Mouse (Mus musculus) stomach, postnatal 0 days (tissue): ENCODE data around the gene Usp54. TPM values are rescaled to one million over a fixed set of nuclear protein-coding genes. Genes with fewer than 3 reads are reported as not detected.

Experiments
- ATAC-seq: fragments of 200-750 bp; cut with Nextera tagmentation; 2 replicates; pipeline ENCODE4 v1.8.0; 2017; ENCODE audit not compliant: low FRiP score, low TSS enrichment
- DNase-seq: peaks from one replicate; pipeline ENCODE4 v3.0.0-alpha.2; 2016; ENCODE audit warnings: low spot score
- H3K27ac ChIP-seq: fragments of 300-500 bp; sonication (generic); replicated peaks from 2 replicates; pipeline ENCODE4 v1.5.1; 2014; ENCODE audit warnings: mild to moderate bottlenecking, control low read depth
- H3K27me3 ChIP-seq: fragments of 300-500 bp; sonication (generic); 2 replicates; pipeline ENCODE4 v1.6.1; 2014; ENCODE audit warnings: low read length; ENCODE audit not compliant: control insufficient read depth, insufficient read depth
- H3K36me3 ChIP-seq: fragments of 300-500 bp; sonication (generic); 2 replicates; pipeline ENCODE4 v1.6.1; 2014; ENCODE audit warnings: low read length, mixed read lengths; ENCODE audit not compliant: control insufficient read depth, insufficient read depth
- H3K4me1 ChIP-seq: fragments of 300-500 bp; sonication (generic); replicated peaks from 2 replicates; pipeline ENCODE4 v1.6.1; 2014; ENCODE audit warnings: antibody characterized with exemption; ENCODE audit not compliant: control insufficient read depth, insufficient read depth
- H3K4me2 ChIP-seq: fragments of 300-500 bp; sonication (generic); replicated peaks from 2 replicates; pipeline ENCODE4 v1.6.1; 2014; ENCODE audit warnings: low read depth, mild to moderate bottlenecking, control low read depth, moderate library complexity
- H3K4me3 ChIP-seq: fragments of 300-500 bp; sonication (generic); 2 replicates; pipeline ENCODE4 v1.5.1; 2014; ENCODE audit warnings: low read depth, low read length, control low read depth
- H3K9ac ChIP-seq: fragments of 300-500 bp; sonication (generic); 2 replicates; pipeline ENCODE4 v1.6.1; 2014; ENCODE audit warnings: mild to moderate bottlenecking, low read length, control low read depth, mixed read lengths
- H3K9me3 ChIP-seq: fragments of 300-500 bp; sonication (generic); 2 replicates; pipeline ENCODE4 v1.6.1; 2016; ENCODE audit warnings: low read length; ENCODE audit not compliant: control insufficient read depth
- CTCF ChIP-seq: IDR thresholded peaks from 2 replicates; pipeline ENCODE4 v1.5.1; 2016; ENCODE audit warnings: antibody characterized with exemption, low read depth, mild to moderate bottlenecking, moderate library complexity
- EP300 ChIP-seq: optimal IDR thresholded peaks from 2 replicates; pipeline ENCODE3; 2016; ENCODE audit warnings: antibody characterized with exemption
- WGBS: fragments of 180-500 bp; shearing (Covaris S2); extraction: QIAGEN DNeasy Blood & Tissue Kit; methylation state at CpG from one replicate; pipeline ENCODE4 v1.1.7; 2014; 5-methylcytosine and 5-hydroxymethylcytosine counted together
- microRNA-seq: library from miRNA; unstranded; fragments of <30 nt; microRNA quantifications from one replicate; pipeline ENCODE4, GENCODE M21; 2016
- polyA plus RNA-seq: library from polyadenylated mRNA; unstranded; fragments of >200 nt; fragmentation: Nextera tagmentation; extraction: Ambion mirVana; gene quantifications from 2 replicates; pipeline ENCODE4 v1.2.1, GENCODE M21; 2015

Gene Usp54
- polyA plus RNA-seq, 1 experiment from 2014 or later = 3.3 TPM

DNA sequence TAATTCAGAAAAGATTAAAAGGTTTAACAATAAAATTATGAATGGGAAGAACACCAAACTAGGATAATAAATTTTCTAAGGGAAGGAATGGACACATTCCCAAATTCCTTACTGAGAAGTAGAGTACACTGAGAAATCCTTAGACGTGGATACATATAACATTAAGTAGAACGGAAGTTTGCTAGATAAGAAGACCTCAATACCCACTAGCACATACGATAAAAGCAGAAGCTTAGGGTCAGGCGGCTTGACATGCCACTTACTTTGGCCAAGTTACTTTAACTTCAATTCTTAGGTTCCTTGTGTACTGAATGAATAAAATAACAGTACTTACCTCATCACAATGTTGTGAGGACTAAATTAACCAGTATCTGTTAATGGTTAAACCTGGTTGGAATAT, 111.2 kb downstream of the Usp54 start:
- Histone ChIP-seq H3K4me2 (no peak overlapping the region), H3K27me3 (no peaks in the 10 kb centered on the region), H3K4me1 (no peaks in the 10 kb centered on the region), H3K36me3 (no peaks in the 10 kb centered on the region), H3K9me3 (no peaks in the 10 kb centered on the region), H3K9ac (no peak overlapping the region), H3K4me3 (no peak overlapping the region), H3K27ac (no peak overlapping the region)
- no peak for DNase-seq
- no peak for ATAC-seq
- 90% methylated on average over 4 of the region's 4 CpGs for WGBS
- TF ChIP-seq CTCF = no peak
- TF ChIP-seq EP300 = no peak

DNA sequence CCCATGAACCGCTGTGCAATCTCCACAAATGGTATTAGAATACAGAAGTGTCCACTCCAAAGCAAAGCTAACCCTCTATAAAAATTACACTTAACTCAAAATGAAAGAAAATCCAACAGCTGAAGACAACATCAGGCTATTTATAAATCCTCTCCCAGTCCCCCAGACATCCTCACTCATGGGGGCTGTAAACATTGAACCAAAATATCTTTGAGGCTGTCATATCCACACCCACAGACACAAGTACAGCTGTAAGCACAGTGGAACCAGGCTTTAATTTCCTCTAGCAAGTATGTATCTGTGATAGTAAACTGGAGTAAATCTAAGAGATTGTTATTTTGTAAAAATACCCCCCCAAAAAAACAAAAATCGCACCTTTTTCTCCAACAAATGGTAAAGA, 120.7 kb downstream of the Usp54 start:
- H3K27me3 ChIP-seq = no peaks in the 10 kb centered on the region
- H3K4me3 ChIP-seq = no peak overlapping the region
- H3K4me1 ChIP-seq = no peaks in the 10 kb centered on the region
- TF ChIP-seq EP300 (no peak), CTCF (no peak)
- H3K36me3 ChIP-seq = no peaks in the 10 kb centered on the region
- no peak overlapping the region for H3K4me2 ChIP-seq
- no peak for DNase-seq
- H3K27ac ChIP-seq = no peak overlapping the region
- no peaks in the 10 kb centered on the region for H3K9me3 ChIP-seq
- no peak overlapping the region for H3K9ac ChIP-seq
- WGBS = 93% methylated on average over 2 of the region's 2 CpGs
- no peak for ATAC-seq

DNA sequence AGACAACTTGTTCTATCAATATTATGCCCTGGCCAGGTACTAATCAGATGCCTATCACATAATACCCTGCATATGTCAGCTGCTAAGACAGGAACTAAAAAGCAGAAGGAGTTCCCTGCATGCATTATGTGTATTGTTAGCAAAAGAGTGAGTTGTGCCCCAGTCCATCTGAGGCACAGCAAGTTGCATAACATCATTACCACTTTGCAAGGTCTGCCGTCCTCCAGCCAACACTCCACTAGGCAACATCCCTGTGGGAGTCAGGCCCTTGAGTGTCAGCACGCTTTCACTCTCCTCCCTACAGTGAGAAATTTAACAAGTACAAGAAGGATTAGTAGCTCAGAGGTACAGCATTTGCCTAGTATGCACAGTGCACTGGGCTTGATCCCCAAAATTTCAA, 132.4 kb downstream of the Usp54 start:
- Histone ChIP-seq H3K4me3 (no peak overlapping the region), H3K9ac (no peak overlapping the region), H3K27ac (no peak overlapping the region), H3K36me3 (peaks cover 4% of the 10 kb centered on the region), H3K9me3 (no peaks in the 10 kb centered on the region), H3K4me2 (no peak overlapping the region), H3K27me3 (no peaks in the 10 kb centered on the region), H3K4me1 (no peaks in the 10 kb centered on the region)
- 88% methylated on average over 2 of the region's 2 CpGs for WGBS
- ATAC-seq (no peak), DNase-seq (no peak)
- TF ChIP-seq CTCF = no peak
- TF ChIP-seq EP300 = no peak

DNA sequence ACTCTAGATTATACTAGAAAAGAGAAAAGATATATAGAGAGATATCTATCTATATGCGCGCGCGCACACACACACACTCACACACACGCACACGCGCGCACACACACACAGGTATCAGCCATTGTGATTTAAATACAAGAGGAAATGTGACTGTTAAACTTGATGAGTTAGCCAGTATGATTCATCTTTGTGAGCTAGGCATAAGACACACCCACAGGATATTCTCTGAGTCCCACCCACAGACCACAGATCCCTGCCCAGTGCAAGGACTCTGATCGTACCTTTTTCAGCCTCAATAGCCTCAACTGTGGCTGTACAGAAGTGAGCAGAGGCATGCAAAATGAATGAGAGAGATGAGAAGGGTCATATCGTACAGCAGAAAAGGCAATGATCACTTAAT, 137.9 kb downstream of the Usp54 start:
- Histone ChIP-seq H3K9ac (no peak overlapping the region), H3K9me3 (no peaks in the 10 kb centered on the region), H3K27me3 (no peaks in the 10 kb centered on the region), H3K27ac (no peak overlapping the region), H3K36me3 (peaks cover 6% of the 10 kb centered on the region; the same call in 1 of the 2 replicates), H3K4me1 (no peaks in the 10 kb centered on the region), H3K4me2 (no peak overlapping the region), H3K4me3 (no peak overlapping the region)
- TF ChIP-seq EP300 = no peak
- TF ChIP-seq CTCF = no peak
- no peak for DNase-seq
- ATAC-seq = peak; percentile 81
- WGBS = 85% methylated on average over 10 of the region's 10 CpGs

DNA sequence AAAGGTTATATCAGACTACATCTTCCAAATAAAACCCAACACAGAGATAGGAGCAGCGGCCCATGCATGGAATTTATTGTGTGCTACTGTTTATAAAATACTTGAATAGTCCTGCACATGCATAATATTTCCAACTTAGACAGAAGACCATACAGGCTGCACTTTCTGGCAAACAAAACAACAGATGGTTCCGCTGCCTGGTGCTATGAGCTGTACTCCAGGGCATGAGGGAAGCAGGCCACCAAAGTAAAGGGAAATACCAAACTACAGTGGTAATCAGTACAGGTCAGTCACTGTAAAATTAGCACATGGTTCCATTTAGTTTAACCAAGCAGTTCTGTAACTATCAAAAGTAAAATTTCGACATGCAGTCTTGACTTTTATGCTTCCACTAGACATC, 140.9 kb downstream of the Usp54 start:
- no peak for ATAC-seq
- H3K4me3 ChIP-seq = no peak overlapping the region
- no peak overlapping the region for H3K27ac ChIP-seq
- 0 out of 2 replicates have a peak, but pooled peaks cover 6% of the 10 kb centered on the region for H3K36me3 ChIP-seq
- no peak overlapping the region for H3K4me2 ChIP-seq
- DNase-seq = no peak
- no peak overlapping the region for H3K9ac ChIP-seq
- no peaks in the 10 kb centered on the region for H3K9me3 ChIP-seq
- TF ChIP-seq EP300 (no peak), CTCF (no peak)
- H3K4me1 ChIP-seq = no peaks in the 10 kb centered on the region
- WGBS = 88% methylated on average over 3 of the region's 3 CpGs
- no peaks in the 10 kb centered on the region for H3K27me3 ChIP-seq

Small RNAs within 50 kb of the gene (microRNA-seq; reads per million reads assigned to microRNA genes)
- gene Mir6946 = not detected

Other genes with a start within 250 kb of the Usp54 start
- 65.0 and 77.4 TPM in 2 replicates for gene Mrps16, start 247.4 kb downstream of the Usp54 start, polyA plus RNA-seq
- gene Cfap70, start 188.8 kb downstream of the Usp54 start, polyA plus RNA-seq = 0.16 and 0.25 TPM in 2 replicates
- 82.4 and 86.3 TPM in 2 replicates for gene Anxa7, start 160.9 kb downstream of the Usp54 start, polyA plus RNA-seq
- gene Mss51, start 144.2 kb downstream of the Usp54 start, polyA plus RNA-seq = 0.18 and 0.38 TPM in 2 replicates
- 21.2 and 22.7 TPM in 2 replicates for gene Ppp3cb, start 94.5 kb downstream of the Usp54 start, polyA plus RNA-seq
- 0.10 TPM in 1 of 2 replicates, not detected in the other for gene Myoz1, start 15.5 kb upstream of the Usp54 start, polyA plus RNA-seq
- 0.30 and 0.42 TPM in 2 replicates for gene Synpo2l, start 27.3 kb upstream of the Usp54 start, polyA plus RNA-seq
- 41.4 and 42.9 TPM in 2 replicates for gene Sec24c, start 33.2 kb upstream of the Usp54 start, polyA plus RNA-seq
- 13.0 and 13.7 TPM in 2 replicates for gene Fut11, start 53.9 kb upstream of the Usp54 start, polyA plus RNA-seq
- gene Chchd1, start 61.9 kb upstream of the Usp54 start, polyA plus RNA-seq = 145 and 159 TPM in 2 replicates
- 13.6 and 13.7 TPM in 2 replicates for gene Zswim8, start 66.5 kb upstream of the Usp54 start, polyA plus RNA-seq
- gene Ndst2, start 93.5 kb upstream of the Usp54 start, polyA plus RNA-seq = 9.6 and 12.0 TPM in 2 replicates
- 35.0 and 38.6 TPM in 2 replicates for gene Camk2g, start 153.0 kb upstream of the Usp54 start, polyA plus RNA-seq
- gene Plau, start 195.6 kb upstream of the Usp54 start, polyA plus RNA-seq = 2.1 and 3.1 TPM in 2 replicates